Mouse (Mus musculus): ENCODE results near the gene Cnnm3. TPM values are rescaled to one million over a fixed set of nuclear protein-coding genes. Genes with fewer than 3 reads are reported as not detected.

Cnnm3 gene
- polyA plus RNA-seq, 3 experiments from 2014 or later, result 3.1 to 9.2 (median 6.7) TPM

GRCm38 (mm10) chr1:36558031-36558993, 46.6 kb downstream of the Cnnm3 start, which contains the start of gene Sema4c:
Gene Sema4c (minus strand): TSS chr1:36558349.
- ATAC-seq, result peak; percentile 51

DNA sequence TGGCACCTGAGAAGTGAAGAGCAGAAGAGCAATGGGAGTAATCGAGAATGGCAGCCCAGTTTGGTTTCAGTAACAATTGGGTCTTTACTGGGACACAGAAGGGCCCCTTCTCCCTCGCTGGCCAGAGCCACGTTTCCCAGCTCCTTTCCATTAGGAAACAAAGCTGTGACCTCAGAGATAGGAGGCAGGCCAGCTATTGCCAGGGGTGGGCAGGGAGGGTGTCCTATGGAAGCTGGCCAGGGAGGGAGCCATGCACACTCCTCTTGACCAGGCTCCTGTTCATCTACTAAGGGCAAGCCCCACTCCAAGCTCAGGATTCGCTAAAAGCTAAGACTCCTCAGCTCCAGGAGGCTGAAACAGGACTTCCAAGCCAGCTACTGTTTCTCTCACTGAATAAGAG, 47.6 kb downstream of the Cnnm3 start:
- ATAC-seq, result no peak

DNA sequence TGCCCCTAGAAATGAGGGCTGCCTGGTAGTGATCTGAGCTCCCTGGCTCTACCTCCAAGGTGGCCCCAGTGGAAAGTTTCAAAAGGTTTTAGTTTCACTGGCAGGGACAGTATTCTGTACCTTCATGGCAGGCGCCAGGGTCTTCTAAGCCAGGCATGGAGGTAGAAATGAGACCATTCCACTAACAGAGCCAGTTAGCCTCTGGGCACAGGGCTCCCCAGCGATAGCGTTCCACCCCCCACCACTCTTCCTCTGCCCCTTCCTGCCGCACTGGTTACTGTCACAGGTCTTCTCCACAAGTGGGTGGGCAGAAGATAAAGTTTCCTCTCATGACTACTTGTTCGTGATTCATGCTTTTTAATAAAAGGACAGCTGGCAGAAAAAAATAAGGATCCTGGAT, 48.2 kb downstream of the Cnnm3 start:
- no peak for ATAC-seq

DNA sequence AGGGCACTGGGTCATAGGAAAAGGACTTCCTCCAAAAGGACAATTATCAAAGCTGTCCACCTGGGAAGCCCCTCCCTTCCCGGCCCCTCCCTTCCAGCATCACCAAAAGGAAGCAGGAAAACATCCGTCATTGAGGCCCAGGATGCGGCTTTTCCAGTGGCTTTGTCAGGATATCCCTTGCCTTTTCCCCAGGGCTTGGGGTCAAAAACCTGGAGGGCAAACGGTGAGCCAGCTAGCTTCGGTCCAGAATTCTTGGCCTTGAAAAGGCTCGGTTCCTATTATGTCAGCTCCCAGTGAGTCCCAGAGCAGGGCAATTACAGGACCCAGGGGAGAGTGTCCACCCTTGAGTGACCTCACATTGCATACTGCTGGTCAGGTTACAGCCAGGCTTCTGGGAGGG, 49.2 kb downstream of the Cnnm3 start:
- no peak for ATAC-seq

DNA sequence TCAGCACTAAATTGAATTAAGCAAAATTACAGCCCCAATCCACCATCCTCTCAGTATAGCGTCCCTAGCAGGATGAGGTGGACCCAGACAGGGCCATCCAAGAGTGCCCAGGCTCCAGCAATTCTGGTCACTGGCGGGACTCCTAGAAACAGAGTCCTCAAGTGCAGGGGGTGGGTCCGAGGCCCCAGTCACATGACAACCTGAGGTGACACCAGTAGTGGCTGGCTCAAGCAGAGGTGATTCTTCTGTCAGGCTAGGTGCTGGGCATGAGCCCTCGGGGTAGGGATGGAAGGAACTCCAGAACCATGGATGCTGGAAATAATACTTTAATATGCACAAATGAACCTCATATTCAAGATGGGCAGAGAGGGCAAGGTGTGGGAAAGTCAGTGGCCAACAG, 50.7 kb downstream of the Cnnm3 start:
- no peak for ATAC-seq

DNA sequence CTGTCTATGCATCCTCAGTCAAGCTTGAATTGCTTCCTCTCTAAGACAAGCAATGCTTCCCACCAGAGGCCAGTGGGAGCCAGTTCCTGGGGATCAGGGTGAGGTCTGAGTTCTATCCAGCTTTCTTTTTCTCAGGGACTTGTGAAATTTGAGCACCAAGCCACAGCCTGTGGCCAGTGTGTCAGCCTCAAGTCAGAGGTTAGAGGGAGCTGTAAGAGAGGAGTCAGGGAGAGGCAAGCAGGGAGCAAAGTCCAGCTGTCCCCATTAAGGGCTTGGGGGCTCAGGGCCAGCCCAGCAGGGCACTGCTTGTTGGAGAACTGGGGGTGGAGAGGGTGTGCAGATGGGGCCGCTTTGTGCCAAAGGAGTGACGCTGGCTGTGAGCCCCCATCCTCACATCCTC, 51.5 kb downstream of the Cnnm3 start:
- ATAC-seq, result no peak

DNA sequence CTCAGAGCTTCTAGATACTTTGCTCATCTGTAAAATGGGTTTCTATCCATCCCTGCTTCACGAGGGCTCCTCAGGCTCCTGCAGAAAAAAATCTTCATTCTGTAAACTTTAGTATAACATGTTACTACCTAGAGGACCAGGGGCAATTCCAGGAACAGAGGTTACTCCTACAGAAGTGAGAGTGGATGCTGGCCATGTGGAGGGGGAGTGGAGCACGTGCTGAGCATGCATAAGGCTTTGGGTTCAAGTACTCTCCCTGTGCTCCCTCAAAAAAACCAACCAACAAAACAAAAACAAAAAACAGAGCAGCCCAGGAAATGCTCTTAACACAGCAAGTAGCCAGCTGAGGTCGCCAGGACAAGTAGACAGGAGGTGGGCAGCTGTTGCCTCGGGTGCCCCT, 52.0 kb downstream of the Cnnm3 start:
- no peak for ATAC-seq

DNA sequence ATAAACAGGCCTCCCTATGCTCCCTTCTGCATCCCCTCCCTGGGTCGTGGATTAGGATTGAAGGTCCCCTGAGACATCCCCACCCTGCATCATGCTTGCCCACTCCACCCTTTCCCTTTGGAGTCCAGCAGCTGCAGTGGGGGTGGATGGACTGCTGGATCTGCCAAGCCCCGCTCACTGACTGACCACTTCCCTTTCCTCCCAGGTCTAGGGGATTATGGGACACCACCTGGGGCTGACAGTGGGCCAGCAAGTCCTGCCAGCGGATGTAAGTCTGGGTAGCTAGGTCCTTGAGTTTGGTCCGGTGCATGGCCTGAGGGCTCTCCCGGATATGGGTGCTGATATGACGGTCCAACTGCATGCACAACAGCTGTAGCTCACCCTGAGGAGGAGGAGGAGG, 52.4 kb downstream of the Cnnm3 start:
- ATAC-seq, result no peak

DNA sequence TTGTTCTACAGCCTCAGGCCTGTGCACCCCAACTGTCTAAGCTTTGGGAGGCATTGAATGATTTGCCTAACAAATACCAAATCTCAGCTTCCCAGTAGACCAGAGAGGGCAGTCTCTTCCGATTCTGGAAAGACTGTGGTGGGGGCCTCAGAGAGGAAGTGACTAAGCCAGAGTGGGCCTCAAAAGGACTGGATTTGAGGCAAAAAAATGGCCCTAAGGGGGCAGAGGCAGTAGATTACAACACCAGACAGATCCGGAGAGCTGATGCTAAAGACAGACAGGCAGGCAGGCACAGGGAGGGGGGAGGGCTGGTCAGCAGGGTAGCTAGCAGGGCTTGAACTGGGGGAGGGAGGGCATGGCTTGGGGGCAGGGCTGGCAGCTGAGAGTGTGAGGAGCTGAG, 54.8 kb downstream of the Cnnm3 start:
- ATAC-seq, result no peak

DNA sequence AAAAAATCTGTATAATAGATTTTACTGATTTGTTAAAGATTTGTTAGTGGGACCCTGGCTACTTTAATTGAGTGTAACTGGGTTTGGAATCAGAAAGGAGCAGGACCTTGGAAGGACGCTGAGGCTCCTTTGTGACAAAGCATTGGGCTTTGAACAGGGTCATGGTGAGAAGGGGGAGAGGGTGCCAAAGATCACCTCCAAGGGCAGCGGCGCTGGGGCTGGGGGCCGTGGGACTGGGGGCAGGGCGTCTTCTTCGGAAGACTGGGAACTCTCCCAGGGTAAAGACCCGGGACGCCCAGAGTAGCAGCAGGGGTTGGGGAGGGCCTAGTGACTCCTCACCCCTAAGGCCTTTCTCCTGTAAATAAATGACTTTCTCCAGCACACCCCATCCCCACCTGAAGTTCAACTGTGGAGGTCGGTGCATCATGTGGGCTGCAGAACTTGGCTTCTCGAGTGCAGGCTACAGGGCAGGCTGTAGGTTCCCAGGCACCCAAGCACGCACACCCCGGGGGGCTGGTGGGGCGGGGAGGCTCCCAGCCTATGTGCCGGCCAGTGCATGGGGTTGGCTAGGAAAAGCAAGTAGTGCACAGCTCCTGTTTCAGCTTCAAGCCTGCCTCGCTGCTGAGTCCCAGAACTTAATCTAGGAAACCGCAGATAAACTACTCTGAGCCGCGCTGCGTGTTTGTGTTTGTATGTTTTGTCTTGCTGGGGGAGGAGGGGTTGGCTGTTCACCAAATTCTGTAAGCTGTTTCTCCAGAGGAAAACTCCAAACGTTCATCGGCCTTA, 56.3 kb downstream of the Cnnm3 start:
- ATAC-seq, result no peak

DNA sequence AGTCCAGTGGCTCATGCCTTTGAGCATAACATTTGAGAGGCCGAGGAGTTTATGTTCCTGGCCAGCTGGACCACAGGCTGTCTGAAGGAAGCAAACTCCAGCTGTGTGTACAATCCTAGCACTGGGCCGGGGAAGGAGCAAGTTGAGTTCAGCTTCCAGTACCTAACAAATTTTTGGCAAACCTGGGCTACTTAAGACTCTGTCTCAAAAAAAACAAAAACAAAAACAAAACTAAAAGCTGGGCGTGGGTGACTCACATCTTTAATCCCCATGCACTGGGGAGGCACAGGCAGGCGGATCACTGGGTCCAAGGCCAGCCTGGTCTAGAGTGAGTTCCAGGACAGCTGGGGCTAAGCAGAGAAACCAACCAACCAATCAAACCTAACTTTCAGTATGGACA, 57.1 kb downstream of the Cnnm3 start:
- ATAC-seq, result no peak

DNA sequence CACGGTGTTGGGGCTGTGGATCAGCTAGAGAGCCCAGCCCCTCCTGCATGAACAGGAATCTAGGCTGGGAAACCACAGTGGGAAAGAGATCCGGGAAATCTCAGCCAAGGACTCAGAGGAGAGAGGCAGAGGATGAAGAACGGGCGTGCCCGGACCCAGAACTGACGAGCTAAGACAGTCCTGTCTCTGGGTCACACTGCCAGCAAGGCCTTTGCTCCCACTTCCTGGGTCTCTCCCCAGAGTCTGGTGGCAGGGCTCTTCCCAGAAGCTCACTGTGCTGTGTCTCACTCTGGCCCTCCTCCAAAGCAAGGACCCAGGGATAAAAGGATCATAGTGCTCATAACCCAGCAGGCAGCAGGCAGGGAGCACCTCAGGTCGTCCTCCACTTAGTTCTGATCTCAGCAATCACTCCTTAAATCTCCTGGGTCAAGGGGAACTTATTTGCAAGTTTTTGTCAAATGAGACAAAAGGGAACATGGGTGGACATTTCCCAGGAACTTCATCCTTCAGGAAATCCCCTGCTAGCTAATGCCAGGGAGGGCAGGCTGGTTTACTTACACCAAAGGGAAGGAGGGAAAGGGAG, 58.1 kb downstream of the Cnnm3 start:
- ATAC-seq, result no peak

DNA sequence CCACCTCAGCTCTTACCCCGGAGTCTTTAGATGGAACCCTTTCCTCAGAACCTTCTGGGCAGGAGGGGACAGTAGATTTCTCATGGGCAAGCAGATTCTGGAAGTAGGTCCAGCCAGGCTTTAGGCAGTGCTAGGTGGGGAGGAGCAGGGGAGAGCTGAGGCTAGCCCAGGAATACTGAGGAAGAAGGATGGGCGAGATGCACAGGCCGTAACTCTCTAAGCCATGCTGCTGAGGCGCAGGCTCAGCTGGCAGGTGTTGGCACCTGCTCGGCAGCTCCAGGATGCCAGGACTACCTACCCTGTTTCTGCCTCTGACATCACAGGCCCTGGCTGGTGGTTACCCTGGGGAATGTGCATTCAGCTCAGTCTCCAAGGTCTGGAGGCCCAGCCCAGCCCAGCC, 58.7 kb downstream of the Cnnm3 start:
- no peak for ATAC-seq

DNA sequence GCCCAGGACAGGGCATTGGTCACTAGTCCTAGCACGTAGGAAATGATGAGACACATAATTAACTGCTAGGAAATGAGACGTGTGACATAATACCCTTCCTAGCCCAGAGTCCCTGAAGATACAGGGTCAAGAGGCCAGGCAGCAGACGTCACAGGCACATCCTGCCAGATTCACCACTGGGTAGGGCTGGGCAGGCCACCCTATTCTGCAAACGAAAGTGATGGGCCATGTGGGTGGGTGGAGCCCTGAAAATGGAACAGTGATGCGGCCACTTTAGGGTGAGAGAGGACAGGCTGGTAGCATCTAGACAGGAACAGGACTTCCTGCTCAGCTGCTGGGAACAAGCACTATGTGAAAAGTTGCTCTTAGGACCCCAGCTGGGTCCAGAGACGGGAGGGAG, 60.0 kb downstream of the Cnnm3 start:
- peak; percentile 25 for ATAC-seq

GRCm38 (mm10) chr1:36572140-36572700, 60.6 kb downstream of the Cnnm3 start:
- ATAC-seq, result no peak

DNA sequence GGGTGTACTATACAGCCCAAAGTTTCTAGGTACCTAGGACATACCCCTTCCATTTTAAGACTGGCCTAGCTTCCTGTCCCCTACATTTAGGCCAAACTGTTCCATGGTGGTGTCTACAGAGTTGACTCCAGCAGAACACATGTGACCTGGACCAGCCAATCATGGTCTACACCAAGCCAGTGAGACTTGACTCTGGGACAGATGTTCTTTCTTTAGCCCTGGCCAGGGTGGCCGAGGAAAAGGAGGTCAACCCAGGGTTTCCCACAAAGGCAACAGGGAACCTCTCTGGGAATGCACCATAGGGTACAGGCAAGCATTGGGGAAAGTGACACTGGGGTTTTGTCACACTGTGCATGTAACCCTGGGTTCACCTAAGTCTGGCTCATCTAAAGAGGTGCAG, 61.0 kb downstream of the Cnnm3 start:
- no peak for ATAC-seq

- ATAC-seq, result no peak
Measured at GRCm38 (mm10) chr1:36573524-36573923, 61.9 kb downstream of the Cnnm3 start.

GRCm38 (mm10) chr1:36574196-36574955, 62.7 kb downstream of the Cnnm3 start:
- ATAC-seq, result no peak

- ATAC-seq, result no peak
Measured at GRCm38 (mm10) chr1:36575347-36575746, 63.7 kb downstream of the Cnnm3 start.

GRCm38 (mm10) chr1:36576991-36577675, 65.5 kb downstream of the Cnnm3 start:
- ATAC-seq, result no peak

All from inflammation-experienced regulatory T-cells, adult 6 months (primary cell).